Mouse (Mus musculus) hindbrain, embryonic 14.5 days (tissue): ENCODE measurements at regions not wholly inside any gene's neighbourhood (a gene's known extent, or its start where the extent isn't known, plus 50 kb on each side); places are given as distances from the start of the nearest gene placed in this dataset.

Experiments
- ATAC-seq: fragments of 200-750 bp; cut with Nextera tagmentation; 2 replicates; pipeline ENCODE4 v1.8.0; 2017; ENCODE audit warnings: moderate number of reproducible peaks, mild to moderate bottlenecking, moderate TSS enrichment, moderate library complexity; ENCODE audit not compliant: low FRiP score
- DNase-seq: peaks from one replicate; pipeline ENCODE4 v3.0.0-alpha.2; 2015; ENCODE audit warnings: low spot score
- H3K27ac ChIP-seq: fragments of 300-500 bp; sonication (generic); 2 replicates; pipeline ENCODE4 v1.5.1; 2014; ENCODE audit warnings: mild to moderate bottlenecking, moderate library complexity
- H3K27me3 ChIP-seq: fragments of 300-500 bp; sonication (generic); 2 replicates; pipeline ENCODE4 v1.6.1; 2014; ENCODE audit warnings: mild to moderate bottlenecking, low read length, mixed read lengths; ENCODE audit not compliant: control insufficient read depth, insufficient read depth
- H3K36me3 ChIP-seq: fragments of 300-500 bp; sonication (generic); replicated peaks from 2 replicates; pipeline ENCODE4 v1.6.1; 2014; ENCODE audit not compliant: control insufficient read depth, insufficient read depth
- H3K4me1 ChIP-seq: fragments of 300-500 bp; sonication (generic); replicated peaks from 2 replicates; pipeline ENCODE4 v1.6.1; 2014; ENCODE audit warnings: antibody characterized with exemption, low read length, mixed read lengths; ENCODE audit not compliant: control insufficient read depth, insufficient read depth
- H3K4me2 ChIP-seq: fragments of 300-500 bp; sonication (generic); replicated peaks from 2 replicates; pipeline ENCODE4 v1.6.1; 2014; ENCODE audit warnings: mild to moderate bottlenecking, moderate library complexity
- H3K4me3 ChIP-seq: fragments of 300-500 bp; sonication (generic); replicated peaks from 2 replicates; pipeline ENCODE4 v1.5.1; 2014; ENCODE audit warnings: mild to moderate bottlenecking, low read length
- H3K9ac ChIP-seq: fragments of 300-500 bp; sonication (generic); 2 replicates; pipeline ENCODE4 v1.6.1; 2014
- H3K9me3 ChIP-seq: fragments of 300-500 bp; sonication (generic); 2 replicates; pipeline ENCODE4 v1.6.1; 2016; ENCODE audit warnings: low read length; ENCODE audit not compliant: control insufficient read depth
- WGBS: fragments of 180-500 bp; shearing (Covaris S2); extraction: QIAGEN DNeasy Blood & Tissue Kit; methylation state at CpG from one replicate; pipeline ENCODE4 v1.1.7; 2014; 5-methylcytosine and 5-hydroxymethylcytosine counted together

DNA sequence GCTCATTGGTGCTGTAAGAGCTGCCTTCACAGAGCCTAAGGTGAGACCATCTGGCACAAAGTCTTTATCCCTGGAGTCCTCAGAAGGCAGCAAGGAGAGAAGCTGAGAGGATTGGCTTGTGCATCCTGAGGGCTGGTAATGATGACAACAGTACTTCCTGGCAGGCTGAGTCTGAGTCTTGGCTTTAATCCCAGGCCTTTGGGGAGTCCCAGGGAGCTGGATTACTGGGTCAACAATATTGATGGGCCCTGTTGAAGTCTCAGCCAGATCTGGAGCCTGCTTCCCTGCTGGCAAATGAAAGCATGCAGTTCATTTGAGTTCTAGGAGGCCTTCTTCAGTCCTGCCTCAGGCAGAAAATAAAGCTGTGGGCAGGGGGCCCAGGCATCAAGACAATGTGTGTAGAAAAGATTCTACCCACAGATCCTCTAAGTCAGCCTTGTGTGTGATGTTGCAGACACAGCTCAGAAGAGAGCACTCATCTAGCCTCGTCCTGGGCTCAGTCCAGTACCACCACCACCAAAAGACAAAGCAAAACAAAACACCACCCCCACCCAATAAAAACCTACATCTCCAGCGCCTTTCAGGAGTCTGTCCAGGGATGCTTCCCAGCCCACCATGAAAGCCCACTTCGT, 113.1 kb downstream of the Tmem215 start:
- H3K9me3 ChIP-seq = no peaks in the 10 kb centered on the region
- no peaks in the 10 kb centered on the region for H3K27me3 ChIP-seq
- no peak overlapping the region for H3K4me2 ChIP-seq
- H3K9ac ChIP-seq = no peak overlapping the region
- no peak overlapping the region for H3K4me3 ChIP-seq
- DNase-seq = no peak
- ATAC-seq = no peak
- H3K4me1 ChIP-seq = no peaks in the 10 kb centered on the region
- WGBS = 83% methylated on average over 3 of the region's 3 CpGs
- H3K27ac ChIP-seq = no peak overlapping the region
- no peaks in the 10 kb centered on the region for H3K36me3 ChIP-seq

DNA sequence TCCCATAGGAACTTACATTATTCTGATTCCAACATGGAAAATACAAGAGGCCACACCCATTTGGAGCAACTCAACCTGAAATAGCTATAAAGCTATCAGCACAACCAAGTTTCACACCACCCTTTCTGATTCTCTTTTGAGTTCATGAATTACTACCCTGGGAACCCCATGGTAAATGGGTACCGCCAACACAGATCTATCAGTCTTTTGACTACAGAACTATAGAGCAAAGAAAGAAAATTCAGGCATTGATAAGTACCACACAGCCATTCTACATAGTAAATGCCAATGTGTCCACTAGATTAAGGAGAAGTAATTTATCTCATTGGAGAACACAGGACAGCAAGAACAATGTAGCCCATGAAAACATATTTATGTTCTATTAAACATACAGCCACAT, 114.1 kb downstream of the Tmem215 start:
- Histone ChIP-seq H3K4me1 (no peaks in the 10 kb centered on the region), H3K4me3 (no peak overlapping the region), H3K9ac (no peak overlapping the region), H3K27ac (no peak overlapping the region), H3K4me2 (no peak overlapping the region), H3K9me3 (no peaks in the 10 kb centered on the region), H3K27me3 (no peaks in the 10 kb centered on the region), H3K36me3 (no peaks in the 10 kb centered on the region)
- 89% methylated on average over 1 of the region's 1 CpGs for WGBS
- no peak for DNase-seq
- no peak for ATAC-seq

DNA sequence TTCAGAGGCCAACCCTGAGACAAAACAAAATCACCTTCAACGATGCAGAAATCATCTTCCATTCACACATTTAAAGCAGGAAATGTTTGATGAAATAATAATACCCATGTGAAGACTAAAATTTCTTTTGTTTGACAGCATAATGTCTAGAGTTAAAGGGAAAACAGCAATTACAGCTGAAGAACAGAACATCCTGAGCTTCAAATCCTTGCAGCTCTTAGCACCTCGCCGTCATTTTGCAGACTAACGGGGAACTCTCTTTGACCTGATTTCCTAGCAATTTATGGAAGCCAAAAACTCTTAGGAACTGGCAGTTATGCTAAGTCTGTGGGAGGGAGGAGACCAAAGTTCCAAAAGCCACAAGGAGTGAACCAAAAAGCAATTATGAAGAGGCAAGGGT, 115.3 kb downstream of the Tmem215 start:
- Histone ChIP-seq H3K9me3 (no peaks in the 10 kb centered on the region), H3K27ac (no peak overlapping the region), H3K27me3 (no peaks in the 10 kb centered on the region), H3K4me3 (no peak overlapping the region), H3K36me3 (no peaks in the 10 kb centered on the region), H3K4me2 (no peak overlapping the region), H3K4me1 (no peaks in the 10 kb centered on the region), H3K9ac (no peak overlapping the region)
- no peak for DNase-seq
- WGBS = 91% methylated on average over 4 of the region's 4 CpGs
- no peak for ATAC-seq

DNA sequence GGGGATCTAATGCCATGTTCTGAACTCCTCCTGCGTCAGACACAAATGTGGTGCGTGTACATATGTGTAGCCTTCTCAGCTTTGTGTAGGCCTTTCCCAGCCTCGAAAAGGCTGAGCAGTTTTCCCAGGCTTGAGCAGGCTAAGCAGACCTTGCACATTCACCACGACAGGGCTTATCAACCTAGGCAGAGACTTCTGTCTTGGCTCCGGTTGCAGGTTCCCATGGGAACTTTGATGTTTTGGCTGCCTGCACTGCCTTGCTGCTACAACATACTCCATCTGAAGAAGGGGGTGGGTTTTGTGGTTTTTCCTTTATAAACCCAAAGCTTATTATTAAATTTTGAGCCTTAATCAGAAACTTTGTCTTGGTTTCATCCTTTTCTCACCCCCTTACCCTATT, 109.2 kb downstream of the Aptx start:
- WGBS = 80% methylated on average over 5 of the region's 5 CpGs
- H3K9ac ChIP-seq = no peak overlapping the region
- ATAC-seq (no peak), DNase-seq (no peak)
- H3K4me1 ChIP-seq = no peaks in the 10 kb centered on the region
- no peak overlapping the region for H3K4me2 ChIP-seq
- no peaks in the 10 kb centered on the region for H3K36me3 ChIP-seq
- no peak overlapping the region for H3K27ac ChIP-seq
- no peak overlapping the region for H3K4me3 ChIP-seq
- no peaks in the 10 kb centered on the region for H3K9me3 ChIP-seq
- H3K27me3 ChIP-seq = no peaks in the 10 kb centered on the region

DNA sequence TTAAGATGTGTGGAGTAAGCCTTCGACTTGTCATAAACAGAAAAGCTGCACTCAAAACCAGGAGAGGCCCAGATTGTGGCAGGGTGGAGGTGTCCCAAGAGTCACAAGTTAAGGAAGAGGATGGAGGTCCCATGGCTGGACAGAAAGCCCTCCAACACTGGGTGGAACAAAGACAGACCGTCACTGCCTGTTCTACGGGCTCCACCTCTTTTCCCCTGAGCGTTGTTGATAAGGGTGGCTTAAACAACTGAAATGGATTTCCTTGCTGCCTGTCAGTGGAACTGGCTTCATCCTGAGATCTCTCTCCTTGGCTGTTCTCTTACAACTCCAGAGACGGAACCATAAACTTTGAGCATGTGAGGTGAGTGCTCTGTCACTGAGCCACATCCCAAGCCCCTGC, 78.0 kb downstream of the Aptx start:
- ATAC-seq (no peak), DNase-seq (peak; percentile 17)
- Histone ChIP-seq H3K4me3 (no peak overlapping the region), H3K4me1 (no peaks in the 10 kb centered on the region), H3K9ac (no peak overlapping the region), H3K36me3 (no peaks in the 10 kb centered on the region), H3K27me3 (no peaks in the 10 kb centered on the region), H3K9me3 (no peaks in the 10 kb centered on the region), H3K4me2 (no peak overlapping the region), H3K27ac (no peak overlapping the region)
- 69% methylated on average over 5 of the region's 5 CpGs for WGBS

DNA sequence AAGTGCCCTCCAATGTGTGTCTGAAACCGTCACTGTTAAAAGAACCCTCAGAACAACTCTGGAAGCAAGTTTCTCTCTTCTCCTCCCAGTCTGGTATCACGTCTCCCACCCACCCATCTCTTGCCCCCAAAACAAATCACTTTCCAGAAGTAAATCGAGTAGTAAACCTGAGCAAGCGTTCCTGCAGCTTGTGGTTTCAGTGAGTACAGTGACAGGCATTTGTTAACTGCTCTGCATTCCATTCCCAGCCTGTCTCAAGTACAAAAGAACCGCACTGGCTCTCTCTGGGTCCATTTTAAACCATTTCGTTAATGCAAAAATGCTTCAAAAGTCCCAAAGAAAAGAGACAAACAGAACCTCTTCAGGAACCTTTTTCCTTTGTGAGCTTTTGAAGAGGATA, 77.1 kb downstream of the Aptx start:
- Histone ChIP-seq H3K4me1 (no peaks in the 10 kb centered on the region), H3K4me2 (no peak overlapping the region), H3K36me3 (no peaks in the 10 kb centered on the region), H3K4me3 (no peak overlapping the region), H3K27ac (no peak overlapping the region), H3K9ac (no peak overlapping the region), H3K27me3 (no peaks in the 10 kb centered on the region), H3K9me3 (no peaks in the 10 kb centered on the region)
- no peak for ATAC-seq
- DNase-seq = peak; percentile 14
- WGBS = 46% methylated on average over 6 of the region's 6 CpGs
